Mouse (Mus musculus): Measurements from ENCODE around the gene Arhgdib.
"Not testable (repeated sequence)": the region's sequence is repeated elsewhere in the genome, so short reads cannot be mapped to it uniquely, and the experiment has no call there.

Arhgdib gene

DNA sequence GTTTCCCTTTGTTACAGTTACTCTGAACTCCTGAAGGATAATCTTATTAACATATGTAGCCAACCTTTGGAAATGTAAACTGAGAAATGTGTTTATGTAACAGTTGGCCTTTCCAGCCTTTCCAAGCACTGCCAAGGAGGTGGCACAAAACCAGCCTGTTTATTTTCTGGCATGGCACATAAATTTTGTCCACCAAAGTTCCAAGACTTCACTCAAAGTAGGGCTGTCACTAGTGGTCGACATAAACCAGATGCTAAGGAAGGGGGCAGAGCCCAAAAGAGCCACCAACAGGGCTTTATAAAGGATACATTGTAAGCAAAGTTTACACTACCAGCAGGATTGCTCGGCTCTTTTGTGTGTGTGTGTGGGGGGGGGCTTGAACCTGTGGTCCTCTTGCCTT lies 23.8 kb downstream of the Arhgdib start:
- DNase-seq: no peak

DNA sequence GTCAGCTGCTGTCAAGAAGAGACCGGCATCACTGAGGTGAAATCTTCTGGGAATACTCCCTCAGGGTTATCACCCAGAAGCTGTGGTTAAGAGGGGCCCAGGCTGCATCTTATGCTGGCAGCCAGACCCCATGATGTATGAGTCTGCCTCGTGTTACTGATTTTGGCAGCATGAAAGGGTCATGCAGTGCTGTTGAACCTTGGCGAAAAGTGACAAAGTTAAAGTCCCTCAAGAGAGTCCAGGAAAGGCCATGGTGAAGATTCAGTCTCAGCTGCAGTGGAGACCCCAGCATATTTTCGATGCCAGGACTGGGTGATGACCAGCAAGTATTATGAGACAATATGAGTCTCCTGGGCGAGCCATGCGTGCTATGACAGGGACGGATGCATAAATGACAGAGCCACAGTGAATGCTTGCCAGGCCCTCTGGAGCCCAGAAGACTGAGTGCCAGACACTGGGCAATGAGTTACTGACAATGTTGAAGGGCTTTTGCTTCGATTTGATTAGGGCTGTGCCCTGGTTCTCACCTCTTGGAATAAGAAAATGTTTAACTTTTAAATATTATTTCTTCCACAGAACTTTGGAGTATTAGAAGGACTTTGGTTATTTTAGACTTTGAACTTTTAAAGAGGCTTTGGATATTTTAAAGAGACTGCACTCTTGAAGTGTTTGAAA lies 25.8 kb downstream of the Arhgdib start:
- DNase-seq: no peak

DNA sequence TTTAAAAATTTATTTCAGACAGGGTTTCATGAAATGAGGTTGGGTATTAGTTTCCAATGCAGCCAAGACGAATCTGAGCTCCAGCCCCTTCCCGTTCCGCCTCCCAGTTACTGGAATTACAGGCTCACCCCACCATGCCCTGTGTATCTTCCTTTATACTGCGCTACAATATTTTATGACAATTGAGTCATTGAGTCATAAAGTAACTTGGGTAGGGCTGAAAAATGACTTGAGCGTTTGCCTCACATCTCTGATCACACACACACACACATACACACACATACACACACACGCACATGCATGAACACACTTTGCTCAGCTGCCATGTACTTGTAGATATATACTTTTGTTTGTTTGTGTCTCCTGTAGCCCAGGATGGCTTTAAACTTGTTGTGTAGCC lies 27.5 kb downstream of the Arhgdib start:
- no peak for DNase-seq

DNA sequence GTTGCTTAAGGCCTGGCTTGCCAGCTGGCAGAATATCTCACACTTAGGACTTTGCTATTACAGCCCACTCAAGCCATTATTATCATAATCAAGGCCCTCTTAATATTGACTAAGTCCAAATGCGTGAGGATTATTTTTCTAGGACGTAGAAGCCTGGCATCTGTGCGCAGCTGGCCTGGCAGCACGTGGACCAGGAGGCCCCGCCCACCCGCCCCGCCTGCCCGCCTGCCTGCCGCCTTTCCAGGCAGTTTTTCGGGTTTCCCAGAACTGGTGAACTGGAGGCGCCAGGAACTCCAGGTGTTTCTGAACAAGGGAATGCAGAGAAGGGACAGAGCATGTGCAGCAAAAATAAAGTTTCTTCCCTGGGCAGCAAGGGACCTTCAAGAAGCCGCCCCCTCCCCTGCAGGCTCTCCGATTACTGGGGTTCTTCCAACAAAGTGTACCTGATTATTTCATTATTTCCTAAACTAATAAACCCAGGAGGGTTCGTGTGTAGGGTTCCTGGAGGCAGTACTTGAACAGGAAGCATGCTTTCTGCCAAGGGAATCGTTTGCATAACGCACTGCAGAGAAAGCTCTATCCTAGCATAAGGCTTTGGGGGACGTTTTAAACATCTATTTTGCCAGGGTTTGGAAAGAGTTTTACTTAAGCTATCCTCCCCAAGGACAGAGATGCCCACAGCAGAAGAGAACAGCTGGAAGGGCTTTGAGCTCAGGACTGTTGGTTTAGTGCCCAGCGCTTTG lies 28.1 kb downstream of the Arhgdib start:
- DNase-seq: no peak

DNA sequence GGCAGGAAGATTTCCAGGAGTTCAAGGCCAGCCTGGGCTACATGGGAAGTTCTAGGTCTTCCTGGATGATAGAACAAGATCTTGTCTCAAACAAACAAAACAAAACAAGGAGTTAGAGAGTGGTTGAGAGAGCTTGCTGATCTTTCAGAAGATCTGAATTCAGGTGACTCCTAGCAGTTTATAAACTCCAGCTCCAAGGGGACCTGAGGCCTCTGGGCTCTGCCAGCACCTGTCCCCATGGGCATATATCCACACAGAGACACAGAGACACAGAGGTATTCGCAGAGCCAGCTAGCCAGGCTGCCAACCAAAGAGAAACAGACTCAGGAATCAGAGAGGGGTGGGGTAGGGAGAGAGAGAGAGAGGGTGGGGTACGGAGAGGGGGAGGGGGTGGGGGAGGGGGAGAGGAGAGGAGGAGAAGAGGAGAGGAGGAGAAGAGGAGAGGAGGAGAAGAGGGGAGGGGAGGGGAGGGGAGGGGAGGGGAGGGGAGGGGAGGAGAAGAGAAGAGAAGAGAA lies 28.9 kb downstream of the Arhgdib start:
- DNase-seq: no peak

DNA sequence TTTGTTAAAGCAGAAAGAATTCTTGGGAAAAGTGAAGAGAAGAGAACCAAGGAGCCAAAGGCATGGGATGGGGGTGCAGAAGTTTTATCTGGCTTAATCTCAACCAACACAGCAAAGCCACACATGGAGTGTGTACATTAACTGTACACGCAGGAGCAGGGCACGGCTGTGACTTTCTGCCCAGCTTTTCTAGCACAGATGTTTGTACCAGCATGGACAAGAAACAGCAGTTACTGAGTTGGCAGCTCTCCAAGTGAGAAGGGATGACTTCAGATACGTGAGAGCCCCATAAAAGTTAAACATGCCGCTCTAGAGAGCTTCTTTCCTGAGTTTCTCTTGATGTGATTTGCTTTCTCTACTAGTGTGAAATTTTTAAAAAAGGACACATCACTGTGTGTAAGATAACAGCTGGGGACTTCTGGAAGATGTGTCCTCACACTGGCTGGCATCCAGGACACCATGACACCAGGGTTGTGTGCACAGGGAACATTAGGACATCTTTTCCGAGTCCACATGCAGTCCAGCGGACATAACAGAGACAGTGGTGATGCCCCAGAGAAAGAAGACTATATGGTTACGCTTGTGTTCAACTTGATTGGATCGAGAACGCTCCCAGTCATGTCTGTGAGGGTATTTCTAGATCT lies 31.3 kb downstream of the Arhgdib start:
- no peak for DNase-seq

DNA sequence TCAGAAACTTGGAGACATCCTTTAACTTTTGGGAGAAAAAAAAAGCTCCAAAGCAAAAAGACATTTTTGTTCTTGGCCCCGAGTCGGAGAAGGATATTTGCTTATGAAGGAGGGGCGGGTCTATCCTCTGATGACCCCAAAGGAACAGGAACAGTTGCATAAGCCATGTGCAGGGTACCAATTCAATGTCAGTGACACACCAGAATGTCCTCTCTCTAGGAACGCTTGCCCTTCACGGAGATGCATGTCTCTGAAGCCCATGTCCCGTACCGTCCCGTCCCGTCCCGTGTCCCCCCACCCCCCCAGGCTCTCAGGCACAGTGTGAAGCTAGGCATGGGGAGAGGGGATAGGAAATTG lies 34.8 kb downstream of the Arhgdib start:
- no peak for DNase-seq

DNA sequence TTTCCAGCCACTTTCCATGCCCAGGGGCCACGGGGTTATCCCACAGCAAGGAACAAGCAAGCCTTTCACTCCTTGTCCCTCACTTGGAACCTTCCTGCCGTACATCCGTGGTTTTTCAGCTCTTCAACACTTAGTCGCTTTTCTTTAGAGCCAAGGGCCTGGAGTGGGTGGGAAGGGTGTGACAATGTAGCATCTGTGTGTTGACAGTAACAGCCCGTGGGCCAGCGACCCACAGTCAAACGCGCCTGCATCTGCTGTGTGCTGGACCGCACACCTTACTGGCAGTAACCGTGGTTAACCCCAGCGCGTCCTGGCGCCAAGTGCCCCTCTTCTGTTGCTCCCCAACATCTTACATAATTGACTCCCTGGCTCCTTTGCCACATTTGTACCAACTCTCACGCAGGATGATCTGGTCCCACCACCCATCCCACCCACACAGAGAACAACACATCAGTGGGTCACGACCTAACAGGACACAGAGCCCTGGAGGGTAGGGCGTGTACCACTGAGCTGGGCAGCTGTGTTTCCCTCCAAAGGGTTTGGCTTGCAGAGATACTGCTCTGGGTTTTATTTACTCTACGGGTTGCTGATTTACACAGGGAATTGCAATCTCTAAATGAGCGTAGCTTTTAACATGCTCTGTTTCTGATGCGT lies 35.3 kb downstream of the Arhgdib start:
- no peak for DNase-seq

DNA sequence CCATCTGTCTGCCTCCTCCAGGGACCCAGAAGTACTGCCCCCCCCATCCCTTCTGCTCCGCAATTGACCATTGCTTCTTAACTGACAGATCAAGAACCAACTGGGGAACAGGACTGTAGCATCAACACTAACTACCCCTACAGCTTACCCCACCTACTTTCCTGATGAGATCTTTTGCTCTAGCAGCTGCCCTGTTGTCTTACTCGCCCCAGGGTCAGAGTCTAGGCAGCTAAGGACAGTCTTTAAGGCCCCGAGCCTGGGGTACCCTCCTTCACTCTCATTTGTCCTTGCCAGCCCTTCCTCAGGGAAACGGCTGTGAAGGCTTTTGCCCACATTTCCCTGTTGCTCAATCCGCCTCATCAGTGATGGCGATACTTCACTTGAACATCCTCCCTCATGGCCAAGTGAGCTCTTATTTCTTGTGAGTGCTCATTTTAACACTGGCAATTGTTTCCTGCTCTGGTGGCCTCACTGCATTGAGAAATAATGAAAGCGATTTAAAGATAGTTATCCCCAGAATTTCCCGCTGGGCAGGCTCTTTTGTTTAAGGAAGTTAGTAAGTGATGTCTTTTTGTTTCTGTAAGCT lies 37.7 kb downstream of the Arhgdib start:
- DNase-seq: no peak

DNA sequence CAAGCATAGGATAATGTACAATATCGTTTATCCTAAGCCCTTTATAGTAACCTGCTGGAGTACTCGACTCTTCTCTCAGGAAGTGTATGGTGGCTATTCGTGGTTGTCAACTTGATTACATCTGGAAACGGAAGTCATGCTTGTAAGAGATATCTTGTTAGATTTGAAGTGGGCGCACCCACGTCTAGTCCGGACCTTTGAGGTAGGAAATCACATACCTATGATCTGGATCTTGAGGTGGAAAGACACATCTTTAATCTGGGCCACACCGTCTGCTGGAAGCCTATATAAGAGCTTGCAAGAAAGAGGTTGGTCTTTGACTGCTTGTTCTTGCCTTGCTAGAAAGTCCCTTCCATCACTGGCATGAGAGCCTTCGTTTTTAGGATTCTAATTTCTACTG lies 39.2 kb downstream of the Arhgdib start:
- DNase-seq: no peak

DNA sequence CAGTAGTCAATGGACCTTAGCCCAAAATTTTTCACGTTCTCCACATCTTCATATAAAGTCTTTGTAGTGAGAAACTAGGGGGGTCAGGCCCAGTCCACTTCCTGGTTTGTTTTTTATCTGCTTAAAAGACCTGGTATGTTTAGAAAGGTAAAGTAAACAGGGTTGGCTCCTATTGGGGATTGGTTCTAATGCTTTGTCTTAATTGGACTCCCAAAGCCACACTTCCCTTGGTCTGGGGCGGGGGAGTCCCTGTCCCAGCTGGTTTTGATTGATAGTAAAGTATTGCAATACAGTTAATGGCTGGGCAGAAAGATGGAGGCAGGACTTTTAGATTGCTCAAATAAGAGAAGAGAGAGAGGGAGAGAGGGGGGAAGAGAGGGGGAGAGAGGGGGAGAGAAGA lies 40.7 kb downstream of the Arhgdib start:
- DNase-seq: no peak

DNA sequence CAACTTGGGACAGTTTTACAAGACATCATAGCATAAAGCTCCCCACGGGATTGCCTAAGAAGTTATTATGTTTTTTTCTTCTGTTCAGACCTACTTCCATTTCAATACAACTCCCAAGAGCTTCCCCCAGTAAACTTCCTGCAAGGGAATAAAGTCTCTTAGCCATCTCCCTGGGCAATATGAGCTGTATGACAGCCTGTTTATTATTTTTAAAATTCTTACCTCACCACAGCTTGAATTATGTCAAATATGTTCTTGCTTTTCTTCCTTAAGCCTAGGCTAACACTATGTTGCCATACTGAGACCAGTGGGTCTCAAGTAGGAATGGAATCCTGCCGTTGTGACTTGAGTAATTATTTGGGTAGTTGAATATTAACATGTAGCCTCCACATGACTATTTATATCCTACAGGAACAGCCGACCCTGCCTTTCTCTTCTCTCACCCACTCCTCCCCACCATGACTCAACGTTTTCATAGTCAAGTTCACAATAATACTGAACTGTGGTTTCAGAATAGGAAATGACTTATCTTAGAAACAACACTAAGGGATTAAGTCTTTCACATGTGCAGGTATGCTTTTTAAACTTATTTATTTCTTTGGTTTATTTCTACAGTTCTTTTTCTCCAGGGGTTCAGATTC lies 41.2 kb downstream of the Arhgdib start:
- no peak for DNase-seq

DNA sequence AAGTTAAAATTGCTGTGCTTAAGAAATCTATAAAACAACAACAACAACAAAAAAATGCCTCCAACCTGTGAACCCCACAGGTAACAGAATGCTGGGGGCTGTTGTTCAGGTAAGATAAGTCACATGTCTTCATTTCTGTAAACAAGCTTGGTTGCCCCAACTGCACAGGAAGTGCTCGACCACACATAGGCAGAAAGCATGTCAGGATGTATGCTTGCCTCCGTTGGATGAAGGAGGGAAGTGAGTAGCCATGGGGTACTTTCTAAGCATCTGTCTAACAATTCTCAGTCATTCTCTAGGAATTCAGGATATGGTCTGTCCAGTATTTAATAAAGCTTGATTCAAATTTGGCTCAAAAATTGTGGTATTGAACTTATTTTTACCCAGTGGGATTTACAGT lies 42.7 kb downstream of the Arhgdib start:
- no peak for DNase-seq

DNA sequence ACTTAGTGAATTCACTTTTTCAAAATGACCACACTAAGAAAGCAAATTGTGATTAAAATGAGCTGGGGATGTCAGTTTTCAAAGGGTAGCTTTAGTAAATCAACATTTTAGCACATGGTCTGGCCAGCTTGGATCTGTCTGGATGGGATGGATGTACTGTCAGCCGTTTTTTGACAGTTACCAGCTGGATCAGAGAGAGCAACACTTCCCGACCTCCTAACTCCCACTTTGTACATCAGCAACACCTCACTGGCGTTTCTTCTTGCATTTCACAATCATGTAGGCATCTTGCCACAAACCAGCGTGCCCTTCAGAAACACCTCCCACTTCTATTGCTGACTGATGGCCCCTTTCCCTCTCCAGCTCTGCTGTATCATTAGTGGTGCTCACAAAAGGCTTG lies 43.5 kb downstream of the Arhgdib start:
- no peak for DNase-seq

DNA sequence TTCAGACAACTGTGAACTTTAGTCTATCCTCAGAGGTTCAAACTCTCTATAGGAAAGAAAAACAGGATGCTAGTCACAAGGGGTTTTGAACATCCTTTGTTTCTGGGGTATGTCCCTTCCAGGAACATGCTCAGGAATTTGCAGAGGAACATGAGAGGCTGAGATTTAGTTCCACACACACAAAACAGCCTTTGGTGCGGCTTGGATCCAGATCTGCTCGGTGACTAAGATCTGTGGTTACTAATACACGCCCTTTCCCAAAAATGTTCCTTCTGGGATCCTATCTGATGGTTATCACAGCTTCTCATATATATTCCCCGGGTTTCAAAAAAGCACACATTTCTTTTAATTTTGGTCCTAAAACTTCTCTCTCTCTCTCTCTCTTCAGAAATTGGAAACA lies 43.9 kb downstream of the Arhgdib start:
- DNase-seq: no peak

DNA sequence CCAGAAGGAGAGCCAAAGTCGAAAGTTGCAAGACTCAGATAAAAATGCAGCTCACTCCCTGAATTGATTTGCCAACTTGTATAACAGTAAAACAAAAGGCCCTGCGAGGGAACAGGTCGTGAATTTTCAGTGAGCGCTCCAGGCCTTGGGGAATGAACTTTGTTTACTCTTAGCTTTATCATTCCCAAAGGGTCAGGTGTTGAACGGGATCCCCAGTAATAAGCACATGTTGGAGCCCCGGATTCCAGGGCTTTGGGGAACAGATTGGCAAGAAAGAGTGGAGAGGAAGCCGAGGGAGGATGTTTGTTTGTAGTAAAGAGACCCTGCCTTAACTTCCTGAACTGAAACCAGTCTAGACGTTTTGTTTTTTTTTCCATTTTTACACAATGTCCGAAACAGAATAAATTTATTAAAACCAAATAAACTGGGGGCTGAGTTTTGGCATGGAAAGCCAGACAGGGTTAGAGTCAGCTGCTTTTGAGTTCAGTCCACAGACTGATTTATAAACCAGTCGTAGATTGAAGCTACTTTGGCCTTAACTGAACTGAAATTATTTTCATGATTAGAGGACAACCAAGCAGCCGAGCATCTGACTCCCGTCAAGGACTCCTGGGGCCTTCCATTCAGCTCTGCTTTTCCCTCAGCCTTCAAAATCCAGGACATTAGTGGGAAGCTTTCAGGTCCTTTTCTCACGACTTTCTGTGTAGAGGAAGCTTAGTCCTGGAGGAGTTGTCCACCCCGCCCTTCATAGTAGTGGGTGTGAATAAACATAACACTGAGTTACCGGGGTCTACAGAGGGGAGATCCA lies 47.0 kb downstream of the Arhgdib start:
- DNase-seq: no peak

DNA sequence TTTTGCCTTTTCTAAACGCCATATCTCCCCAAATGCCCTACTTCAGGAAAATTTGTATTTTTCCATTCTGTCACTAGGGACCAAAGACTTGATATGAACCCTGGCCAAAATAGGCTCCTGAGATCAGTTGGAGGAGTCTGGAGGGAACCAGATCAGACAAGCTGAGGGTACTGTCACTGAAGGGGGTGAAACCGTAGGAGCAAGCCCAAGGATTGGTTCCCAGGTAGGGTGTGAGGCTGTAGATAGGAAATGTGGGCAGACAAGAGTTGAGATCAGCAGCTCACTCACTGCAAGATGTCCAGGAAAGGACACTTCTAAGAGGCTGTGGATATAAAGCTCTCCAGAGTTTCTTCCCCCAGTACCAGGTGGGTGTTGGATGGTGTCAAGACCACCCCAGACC lies 49.7 kb downstream of the Arhgdib start:
- no peak for DNase-seq

DNA sequence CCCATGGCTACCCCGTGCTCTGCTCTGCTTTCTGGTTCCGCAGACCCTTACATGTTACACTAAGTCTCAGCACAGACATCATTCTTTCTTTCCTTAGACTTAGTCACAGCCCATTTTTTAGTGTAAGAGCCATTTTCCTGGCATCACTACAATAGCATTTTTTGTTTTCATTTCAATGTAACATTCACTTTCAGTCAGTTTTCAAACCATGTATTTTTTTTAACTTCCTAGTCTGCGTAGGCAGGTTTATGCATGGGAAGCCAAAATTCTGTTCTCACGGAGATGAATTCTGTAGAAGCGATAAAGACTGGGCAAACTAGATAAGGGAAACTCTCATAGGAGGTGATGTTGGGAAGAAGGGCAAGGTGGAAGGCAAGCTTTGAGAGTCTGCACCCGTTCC lies 52.1 kb downstream of the Arhgdib start:
- DNase-seq: no peak

DNA sequence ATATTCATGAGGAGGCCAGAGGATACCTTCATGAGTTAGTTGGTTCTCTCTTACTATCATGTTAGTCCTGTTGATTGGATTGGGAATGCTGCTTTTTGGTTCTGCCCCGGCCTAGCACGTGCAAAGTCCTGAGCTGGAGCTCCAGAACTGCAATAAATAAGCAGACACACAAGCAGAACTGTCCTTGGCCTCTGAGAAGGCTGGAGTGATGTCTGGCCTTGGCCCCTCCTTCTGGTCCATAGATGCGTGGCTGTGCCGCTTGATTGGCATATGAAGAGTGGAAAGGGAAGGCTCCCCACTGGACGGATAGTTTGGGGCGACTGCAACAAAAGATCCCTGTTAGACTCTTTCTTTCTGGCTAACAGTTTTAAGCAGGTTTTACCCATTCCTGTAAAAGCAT lies 52.6 kb downstream of the Arhgdib start:
- DNase-seq: no peak

DNA sequence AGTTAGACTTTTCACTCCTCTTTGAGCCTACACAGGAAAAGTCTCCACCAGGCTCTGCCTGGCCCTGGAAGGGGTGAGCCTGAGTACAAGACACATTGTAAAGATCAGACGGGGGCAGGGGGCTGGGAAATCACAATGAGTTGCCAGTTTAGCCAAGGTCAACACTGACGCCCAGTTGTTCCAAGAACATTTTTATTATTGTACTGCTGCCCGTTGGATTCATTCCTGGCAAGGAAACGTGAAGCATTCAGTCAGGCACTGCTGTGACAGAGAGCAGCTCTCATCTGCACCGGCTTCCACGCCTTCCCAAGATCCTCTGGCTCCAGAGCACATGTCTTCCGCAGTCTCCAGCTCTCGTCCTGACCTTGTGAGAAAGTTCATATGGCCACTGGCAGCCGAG lies 53.8 kb downstream of the Arhgdib start:
- no peak for DNase-seq

DNA sequence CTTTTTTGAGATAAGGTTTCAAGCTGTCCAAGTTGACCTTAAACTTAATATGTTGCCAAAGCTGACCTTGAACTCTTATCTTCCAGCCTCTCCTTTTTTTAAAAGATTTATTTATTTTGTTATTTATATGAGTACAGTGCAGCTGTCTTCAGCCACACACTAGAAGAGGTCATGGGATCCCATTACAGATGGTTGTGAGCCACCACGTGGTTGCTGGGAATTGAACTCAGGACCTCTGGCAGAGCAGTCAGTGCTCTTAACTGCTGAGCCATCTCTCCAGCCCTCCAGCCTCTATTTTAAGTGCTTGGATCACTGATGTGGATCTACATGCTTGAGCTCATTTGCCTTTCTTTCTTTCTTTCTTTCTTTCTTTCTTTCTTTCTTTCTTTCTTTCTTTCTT lies 56.9 kb downstream of the Arhgdib start:
- not testable (repeated sequence) for DNase-seq

DNA sequence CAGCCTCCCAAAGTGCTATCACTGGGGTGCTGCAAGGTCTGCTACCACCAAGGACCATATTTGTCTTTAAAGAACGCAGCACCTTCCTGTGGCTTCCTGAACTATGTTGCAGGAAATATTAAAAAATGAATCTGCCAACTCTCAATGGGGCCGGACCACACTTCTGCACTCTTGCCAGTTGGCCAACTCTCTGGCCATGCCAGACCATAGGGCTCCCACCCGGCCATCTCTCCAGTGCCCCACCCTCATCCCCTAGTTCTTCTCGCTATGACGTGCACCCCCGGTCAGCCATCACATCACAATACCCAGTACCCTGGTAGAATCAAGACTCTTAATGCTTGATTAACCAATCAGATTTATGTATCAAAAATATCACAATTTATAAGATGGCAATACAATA lies 57.7 kb downstream of the Arhgdib start:
- no peak for DNase-seq
